Mouse (Mus musculus) macrophage (primary cell): Measurements from ENCODE around the gene Dapp1. TPM values are rescaled to one million over a fixed set of nuclear protein-coding genes. Genes with fewer than 3 reads are reported as not detected.
"Not testable (repeated sequence)": the region's sequence is repeated elsewhere in the genome, so short reads cannot be mapped to it uniquely, and the experiment has no call there.

Experiments
- H3K27ac ChIP-seq: fragments of 350-480 bp; formaldehyde crosslinking; 2 replicates; pipeline ENCODE4 v1.9.0; 2021
- H3K36me3 ChIP-seq: fragments of 350-480 bp; formaldehyde crosslinking; 2 replicates; pipeline ENCODE4 v1.9.0; 2021; ENCODE audit errors: inconsistent target
- H3K4me3 ChIP-seq: fragments of 350-480 bp; formaldehyde crosslinking; 2 replicates; pipeline ENCODE4 v1.9.0; 2021; ENCODE audit errors: inconsistent target
- H3K79me2 ChIP-seq: fragments of 350-480 bp; formaldehyde crosslinking; 2 replicates; pipeline ENCODE4 v1.9.0; 2021; ENCODE audit errors: inconsistent target
- WGBS: methylation state at CpG from one replicate; pipeline ENCODE4 v1.1.7; 2026; ENCODE audit warnings: inconsistent platforms; ENCODE audit not compliant: missing documents; 5-methylcytosine and 5-hydroxymethylcytosine counted together
- polyA plus RNA-seq: library from polyadenylated mRNA; stranded (reverse); fragments of 250-400 nt; gene quantifications from 3 replicates; pipeline ENCODE4 v1.2.4, GENCODE M21; 2018; ENCODE audit warnings: inconsistent platforms

The Dapp1 gene
- polyA plus RNA-seq, 1 experiment from 2014 or later = 10.8 TPM

DNA sequence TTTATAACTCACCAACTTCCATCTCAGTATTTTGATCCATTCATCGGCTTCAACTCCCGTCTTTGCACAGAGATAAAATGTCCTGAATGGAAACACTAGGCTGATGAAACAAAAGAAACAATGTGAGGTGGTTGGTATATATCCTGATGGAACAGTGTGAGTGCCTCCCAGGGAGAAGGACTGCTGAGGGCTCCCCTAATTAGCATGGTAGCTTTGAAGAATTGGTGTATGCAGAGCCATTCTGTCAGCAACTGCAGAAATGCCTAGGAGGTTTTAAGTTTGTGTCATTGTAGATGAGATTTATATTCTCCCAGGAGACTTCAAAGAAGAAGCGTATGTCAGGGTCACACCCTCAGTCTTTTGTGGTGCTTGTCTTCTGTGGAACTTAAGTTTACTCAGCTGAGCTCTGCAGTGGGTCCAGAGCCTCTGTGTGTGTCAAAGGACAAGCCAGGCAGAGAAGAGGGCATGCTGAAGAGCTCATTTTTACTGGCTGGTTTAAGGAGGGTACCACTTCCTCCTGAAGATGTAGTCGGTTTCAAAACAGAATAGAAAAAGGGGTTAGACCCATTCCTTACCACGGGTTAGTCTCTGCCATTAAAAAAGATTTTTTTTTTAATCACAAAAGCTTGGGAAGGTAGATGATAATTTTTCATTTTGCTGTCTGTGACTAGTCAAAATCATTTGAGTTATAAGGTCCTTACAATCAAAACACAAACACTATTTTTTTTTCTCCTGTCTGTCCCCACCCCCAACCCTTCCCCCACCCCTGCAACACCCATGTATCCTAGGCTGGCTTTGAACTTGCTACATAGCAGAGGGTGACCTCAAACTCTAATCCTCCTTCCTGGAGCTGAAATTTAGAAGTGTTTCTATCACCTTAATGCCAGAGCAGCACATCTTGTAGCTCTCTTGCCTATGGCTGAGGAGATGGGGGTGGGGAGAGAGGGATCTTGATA, 45.5 kb downstream of the Dapp1 start:
- 75% methylated on average over 5 of the region's 5 CpGs for WGBS
- no peak overlapping the region for H3K27ac ChIP-seq
- no peaks in the 10 kb centered on the region for H3K79me2 ChIP-seq
- no peak overlapping the region for H3K4me3 ChIP-seq
- peaks cover 25% of the 10 kb centered on the region for H3K36me3 ChIP-seq

DNA sequence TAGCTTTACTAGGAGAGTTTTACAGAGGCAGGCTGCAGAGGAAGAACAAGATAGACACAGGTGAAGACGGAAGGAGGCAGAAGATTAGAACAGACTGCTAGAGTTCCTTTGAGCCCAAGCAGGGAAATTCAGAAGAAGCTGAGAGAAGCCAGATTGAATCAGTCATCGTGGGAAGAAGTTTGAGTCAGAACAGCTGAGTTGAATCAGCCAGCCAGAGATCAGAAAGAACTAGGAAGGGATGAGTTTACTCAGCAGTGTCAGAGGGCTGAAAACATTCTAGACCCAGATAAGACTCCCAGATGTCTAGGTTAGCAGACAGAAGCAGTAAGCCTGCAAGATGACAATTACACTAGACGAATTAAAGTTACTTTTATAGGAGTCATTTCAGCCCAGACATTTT, 47.4 kb downstream of the Dapp1 start:
- 88% methylated on average over 3 of the region's 3 CpGs for WGBS
- Histone ChIP-seq H3K79me2 (no peaks in the 10 kb centered on the region), H3K4me3 (no peak overlapping the region), H3K27ac (no peak overlapping the region), H3K36me3 (peaks cover 43% of the 10 kb centered on the region)

DNA sequence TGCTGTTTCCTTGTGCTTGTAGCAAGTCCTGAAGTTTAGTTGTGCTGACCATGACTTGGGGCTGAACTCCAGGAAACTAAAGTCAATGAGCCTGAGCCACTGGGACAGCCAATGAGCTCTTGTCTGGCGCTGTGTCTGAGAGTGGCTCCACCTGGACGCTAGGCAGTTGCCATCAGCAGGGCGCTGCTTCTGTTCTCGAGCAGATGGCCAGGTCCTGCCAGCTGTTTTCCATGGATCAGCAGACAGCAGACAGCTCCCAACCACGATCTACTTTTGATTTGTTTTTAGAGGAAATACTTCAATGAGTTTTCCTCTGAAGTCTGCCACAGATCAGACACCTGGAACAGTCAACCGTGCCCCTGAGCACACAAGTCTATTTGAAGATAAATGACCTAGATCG, 48.6 kb downstream of the Dapp1 start:
- H3K36me3 ChIP-seq = peaks cover 53% of the 10 kb centered on the region
- no peak overlapping the region for H3K27ac ChIP-seq
- no peak overlapping the region for H3K4me3 ChIP-seq
- no peaks in the 10 kb centered on the region for H3K79me2 ChIP-seq
- 87% methylated on average over 7 of the region's 7 CpGs for WGBS

DNA sequence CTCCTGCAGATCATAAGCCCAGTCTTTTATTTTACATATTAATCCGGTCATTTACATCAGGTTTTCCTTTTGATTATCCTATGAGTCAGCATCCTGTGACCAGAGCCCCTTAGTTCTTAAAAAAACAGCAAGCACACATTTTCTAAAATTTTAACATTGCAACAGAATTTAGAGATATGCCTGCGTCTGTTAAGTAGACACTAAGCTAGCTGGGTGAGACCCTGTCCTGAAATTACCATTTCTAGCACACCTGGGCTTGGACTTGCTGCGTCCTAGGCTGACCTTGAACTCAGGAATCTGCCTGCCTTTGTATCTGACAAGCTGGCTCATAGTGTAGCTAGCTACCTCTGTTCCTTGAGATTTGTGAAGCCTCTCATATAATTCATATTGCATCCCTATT, 51.4 kb downstream of the Dapp1 start:
- WGBS = 81% methylated on average over 3 of the region's 3 CpGs
- H3K27ac ChIP-seq = no peak overlapping the region
- H3K36me3 ChIP-seq = peaks cover 73% of the 10 kb centered on the region
- no peak overlapping the region for H3K4me3 ChIP-seq
- H3K79me2 ChIP-seq = peaks cover 27% of the 10 kb centered on the region

DNA sequence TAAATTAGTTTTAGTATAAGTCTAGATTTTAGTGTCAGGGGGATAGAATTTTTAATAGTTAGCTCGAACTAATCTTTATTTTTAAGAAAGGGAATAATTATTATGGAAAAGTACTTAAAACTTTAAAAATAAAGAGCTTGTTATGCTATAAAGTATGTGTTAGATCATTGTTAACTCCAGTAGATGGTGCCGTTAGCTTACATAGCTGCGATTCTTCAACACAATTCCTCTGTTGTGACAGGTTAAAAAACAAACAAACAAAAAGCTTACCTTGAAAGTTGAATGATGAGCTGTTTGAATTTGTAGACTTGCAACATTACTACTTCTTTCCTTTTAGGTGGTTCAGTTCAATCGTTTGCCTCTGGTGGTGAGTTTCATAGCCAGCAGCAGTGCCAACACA, 54.3 kb downstream of the Dapp1 start:
- Histone ChIP-seq H3K79me2 (peaks cover 56% of the 10 kb centered on the region), H3K36me3 (peaks cover 75% of the 10 kb centered on the region), H3K27ac (no peak overlapping the region), H3K4me3 (no peak overlapping the region)
- WGBS = 92% methylated on average over 4 of the region's 4 CpGs

DNA sequence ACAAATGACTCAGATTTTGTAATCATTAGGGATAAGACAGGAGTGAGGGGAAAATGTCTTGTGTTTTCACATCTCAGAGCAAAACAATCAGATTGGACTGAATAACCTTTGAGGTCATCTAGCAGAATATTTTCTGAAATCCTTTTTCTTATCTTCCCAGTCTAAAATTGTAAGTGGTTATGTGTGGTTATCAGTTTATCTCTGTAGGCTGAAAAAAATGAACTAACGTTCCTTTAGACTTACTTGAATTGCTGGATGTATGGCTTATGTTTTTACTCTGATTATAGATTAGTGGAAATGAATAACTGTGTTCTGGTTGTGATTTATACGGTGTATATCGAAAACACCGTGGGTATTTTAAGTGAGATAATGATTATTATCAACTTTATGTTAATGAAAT, 60.8 kb downstream of the Dapp1 start:
- WGBS = 91% methylated on average over 4 of the region's 4 CpGs
- peaks cover 71% of the 10 kb centered on the region for H3K79me2 ChIP-seq
- peaks cover 21% of the 10 kb centered on the region for H3K36me3 ChIP-seq
- no peak overlapping the region for H3K27ac ChIP-seq
- H3K4me3 ChIP-seq = no peak overlapping the region

DNA sequence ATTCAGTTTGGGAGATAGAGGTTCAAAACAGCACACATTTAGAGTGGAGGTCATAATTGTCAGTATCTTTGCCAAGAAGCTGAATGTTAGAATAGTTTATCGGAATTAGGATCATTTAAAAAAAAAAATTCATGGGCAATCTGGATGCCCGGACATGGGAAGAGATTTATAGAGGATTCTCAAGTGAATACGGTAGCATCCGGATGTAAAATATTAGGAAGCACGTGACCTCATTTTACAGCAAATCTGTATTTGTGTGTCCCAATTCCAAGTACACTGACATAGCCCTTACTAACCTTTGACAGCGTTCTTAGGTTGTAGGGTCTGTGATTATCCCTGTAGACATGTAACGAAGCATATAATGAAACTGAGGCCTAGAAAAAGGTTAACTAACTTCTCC, 61.9 kb downstream of the Dapp1 start:
- H3K27ac ChIP-seq = peak overlapping the region; percentile 90
- H3K4me3 ChIP-seq = peak overlapping the region; percentile 94
- peaks cover 59% of the 10 kb centered on the region for H3K79me2 ChIP-seq
- WGBS = 94% methylated on average over 7 of the region's 7 CpGs
- peaks cover 11% of the 10 kb centered on the region; the same call in 1 of the 2 replicates for H3K36me3 ChIP-seq

DNA sequence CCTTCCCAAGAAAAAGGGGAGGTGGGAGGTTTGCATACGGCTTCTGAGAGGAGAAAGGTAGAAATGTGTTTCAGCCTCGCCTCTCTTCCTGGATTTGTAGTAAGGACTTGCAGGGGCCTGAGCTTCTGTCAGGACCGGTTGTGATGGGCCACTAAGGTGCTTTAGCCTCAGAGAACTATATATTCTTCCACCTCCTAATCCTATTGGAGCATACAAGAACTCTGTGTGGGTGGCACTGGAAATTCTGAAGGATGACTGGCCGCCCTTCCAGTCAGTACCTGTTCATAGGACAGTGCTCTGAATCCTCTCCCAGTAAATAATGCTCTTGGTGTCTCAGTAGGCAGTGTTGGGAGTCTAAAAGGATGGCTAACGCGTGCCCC, 62.4 kb downstream of the Dapp1 start:
- WGBS = 22% methylated on average over 6 of the region's 6 CpGs
- Histone ChIP-seq H3K79me2 (peaks cover 54% of the 10 kb centered on the region), H3K27ac (peak overlapping the region; percentile 90), H3K36me3 (peaks cover 7% of the 10 kb centered on the region; the same call in 1 of the 2 replicates), H3K4me3 (peak overlapping the region; percentile 94)

DNA sequence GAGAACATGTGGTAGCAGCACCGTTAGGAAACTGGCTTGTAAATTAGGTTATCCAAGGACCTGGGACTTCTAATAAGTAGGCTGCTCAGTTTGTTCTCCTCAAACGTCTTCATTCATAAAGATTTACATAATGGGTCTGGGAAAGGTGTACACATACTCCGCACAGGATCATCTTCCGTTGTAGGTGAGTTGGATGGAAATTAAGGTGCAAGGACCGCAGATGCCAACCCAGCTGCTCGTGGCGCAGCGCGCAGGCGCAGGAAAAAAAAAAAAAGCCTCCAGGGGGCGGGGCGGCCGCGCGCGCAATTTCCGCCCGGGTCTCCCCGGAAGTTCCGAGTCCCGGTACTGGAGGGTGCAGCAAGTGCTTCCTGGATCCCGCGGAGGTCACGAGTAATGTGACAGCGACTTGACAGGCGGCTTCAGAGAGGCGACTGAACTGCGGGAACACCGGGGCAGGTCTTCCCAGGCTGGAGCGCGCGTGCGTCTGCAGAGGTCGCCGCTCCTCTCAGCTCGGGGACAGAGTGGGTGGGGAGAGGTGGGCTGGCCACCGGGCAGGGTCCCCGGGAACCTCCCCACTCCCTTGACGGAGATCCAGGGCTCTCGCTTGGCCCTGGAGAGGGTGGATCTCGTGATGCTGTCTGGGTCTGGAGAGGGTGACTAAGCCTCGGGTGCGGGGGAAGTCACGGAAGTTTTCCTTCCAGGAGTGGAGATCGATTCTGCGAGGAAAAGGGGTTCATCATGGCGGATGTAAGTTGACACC, 63.0 kb downstream of the Dapp1 start, which contains the start of gene Lamtor3:
Lamtor3 (plus strand) TSS at position 335 of the 760 bp plus-strand sequence.
- Histone ChIP-seq H3K79me2 (peaks cover 48% of the 10 kb centered on the region), H3K27ac (peak within 1 kb of the TSS; percentile 90), H3K4me3 (peak within 1 kb of the TSS; percentile 94), H3K36me3 (peaks cover 1% of the 10 kb centered on the region; the same call in 1 of the 2 replicates)
- WGBS = under 1% methylated on average over 47 of the region's 47 CpGs

DNA sequence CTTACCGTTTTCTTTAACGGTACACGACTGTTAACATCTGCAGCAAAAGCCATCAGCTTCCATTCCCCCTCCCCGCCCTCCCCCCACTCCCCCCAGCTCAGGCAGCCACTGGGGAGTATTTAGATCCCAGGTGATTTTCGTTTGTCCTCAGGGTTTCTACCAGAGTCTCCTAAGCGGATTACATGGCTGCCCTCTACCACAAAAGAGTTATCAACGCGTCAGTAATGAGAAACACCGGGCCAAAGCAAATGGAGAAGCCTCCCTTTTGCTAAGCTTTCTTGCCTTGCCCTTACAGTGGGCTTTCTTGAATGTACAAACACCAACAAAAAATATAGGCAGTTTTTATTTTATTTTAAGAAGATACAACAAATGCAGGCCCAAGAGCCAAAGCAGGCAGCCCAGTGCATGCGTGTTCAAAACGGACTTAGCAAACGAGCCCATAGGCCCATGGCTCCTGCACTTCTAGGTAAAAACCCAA, 63.6 kb downstream of the Dapp1 start:
- Histone ChIP-seq H3K36me3 (no peaks in the 10 kb centered on the region), H3K27ac (peak overlapping the region; percentile 13; the same call in 1 of the 2 replicates), H3K4me3 (peak overlapping the region; percentile 94), H3K79me2 (peaks cover 42% of the 10 kb centered on the region)
- 50% methylated on average over 12 of the region's 12 CpGs for WGBS

DNA sequence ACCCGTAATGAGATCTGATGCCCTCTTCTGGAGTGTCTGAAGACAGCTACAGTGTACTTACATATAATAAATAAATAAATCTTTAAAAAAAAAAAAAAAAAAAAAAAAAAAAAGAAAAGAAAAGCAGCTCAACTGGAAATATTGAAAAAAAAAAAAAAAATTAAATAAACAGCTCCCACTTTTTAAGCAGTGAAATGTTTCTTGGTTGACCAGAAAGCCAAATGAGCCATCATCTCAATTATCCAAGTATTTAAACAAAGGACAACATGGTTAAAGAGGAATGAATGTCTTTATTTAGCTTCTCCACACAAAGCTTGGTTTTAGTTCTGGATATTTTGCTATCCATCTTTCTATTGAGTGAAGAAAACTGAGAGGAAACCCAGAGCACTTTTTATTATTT, 66.8 kb downstream of the Dapp1 start:
- not testable (repeated sequence) for H3K4me3 ChIP-seq, H3K27ac ChIP-seq
- peaks cover 10% of the 10 kb centered on the region for H3K79me2 ChIP-seq
- 0 out of 2 replicates have a peak, but pooled peaks cover 13% of the 10 kb centered on the region for H3K36me3 ChIP-seq
- WGBS = no CpG with 5 or more reads among the region's 1 CpGs

DNA sequence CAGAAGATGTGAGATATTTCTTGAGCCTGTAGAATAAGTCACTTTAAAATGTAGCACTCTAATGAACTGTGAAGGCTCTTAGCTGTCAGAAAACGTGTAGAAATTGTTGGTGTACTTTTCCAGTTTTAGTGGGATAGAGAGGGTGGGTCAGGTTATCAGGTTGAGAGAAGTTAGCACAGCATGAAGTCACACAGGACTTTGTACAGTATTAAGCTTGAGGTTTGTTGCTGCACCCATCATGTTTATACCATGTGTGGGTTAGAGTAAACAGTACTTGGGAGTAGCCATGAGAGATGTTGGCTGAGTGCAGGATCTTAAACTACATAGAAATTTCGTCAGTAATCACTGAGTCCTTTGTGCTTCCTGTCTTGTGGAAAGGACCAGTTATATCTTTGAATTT, 68.3 kb downstream of the Dapp1 start:
- WGBS = 69% methylated on average over 2 of the region's 2 CpGs
- Histone ChIP-seq H3K36me3 (peaks cover 18% of the 10 kb centered on the region; the same call in 1 of the 2 replicates), H3K27ac (no peak overlapping the region), H3K79me2 (no peaks in the 10 kb centered on the region), H3K4me3 (no peak overlapping the region)

DNA sequence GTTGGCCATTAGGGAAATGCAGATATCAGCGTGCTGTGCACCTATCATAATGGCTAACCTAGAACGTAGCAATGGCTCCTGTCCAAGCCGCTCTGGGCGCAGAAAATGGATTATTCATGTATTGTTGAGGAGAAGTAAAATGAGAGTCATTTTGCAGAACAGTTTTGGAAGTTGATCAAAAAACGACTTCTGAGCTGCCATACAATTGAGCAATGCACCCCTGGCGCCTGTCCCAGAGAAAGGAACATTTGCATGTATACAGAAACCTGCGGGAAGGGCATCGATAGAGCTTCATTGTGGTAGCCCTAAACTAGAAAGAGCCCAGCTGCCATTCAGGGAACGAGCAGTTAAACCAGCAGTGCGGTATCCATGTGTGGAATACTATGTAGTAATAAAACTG, 81.2 kb downstream of the Dapp1 start:
- WGBS = 60% methylated on average over 10 of the region's 10 CpGs
- no peak overlapping the region for H3K27ac ChIP-seq
- no peaks in the 10 kb centered on the region for H3K79me2 ChIP-seq
- H3K36me3 ChIP-seq = peaks cover 57% of the 10 kb centered on the region
- H3K4me3 ChIP-seq = no peak overlapping the region

DNA sequence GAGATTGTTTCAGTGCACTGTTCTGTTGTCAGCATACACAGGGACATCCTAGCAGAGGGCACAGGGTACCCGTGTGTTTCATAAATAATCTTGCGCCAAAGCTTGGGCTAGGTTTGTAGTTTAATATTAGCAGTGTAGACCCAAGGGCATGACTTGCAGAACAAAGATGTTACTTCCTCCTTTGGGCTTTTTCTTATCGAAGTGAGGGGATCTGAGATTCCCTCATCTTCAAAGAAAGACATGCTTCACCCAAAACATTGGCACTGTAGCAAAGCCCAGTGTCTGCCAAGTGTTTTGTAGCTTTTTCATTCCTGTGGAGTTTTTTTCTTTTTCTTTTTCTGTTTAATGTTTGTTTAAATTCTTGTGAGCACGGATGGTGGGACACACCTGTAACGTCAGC, 83.7 kb downstream of the Dapp1 start:
- no peaks in the 10 kb centered on the region for H3K79me2 ChIP-seq
- no peak overlapping the region for H3K27ac ChIP-seq
- WGBS = 50% methylated on average over 5 of the region's 5 CpGs
- no peak overlapping the region for H3K4me3 ChIP-seq
- H3K36me3 ChIP-seq = peaks cover 55% of the 10 kb centered on the region; the same call in 1 of the 2 replicates
